Mouse (Mus musculus): ENCODE measurements around the gene Tbcb. TPM values are rescaled to one million over a fixed set of nuclear protein-coding genes. Genes with fewer than 3 reads are reported as not detected.

Tbcb gene
- polyA plus RNA-seq, 1 experiment from 2014 or later: 214 TPM

Other genes with a start within 250 kb of the Tbcb start
- gene Zfp568, start 248.3 kb downstream of the Tbcb start, polyA plus RNA-seq (2015; fragmentation: Nextera tagmentation; extraction: Ambion mirVana): 13.3 and 17.5 TPM in 2 replicates
- gene Zfp14, start 180.9 kb downstream of the Tbcb start, polyA plus RNA-seq (2015; fragmentation: Nextera tagmentation; extraction: Ambion mirVana): 5.5 and 7.1 TPM in 2 replicates
- 8.3 and 10.8 TPM in 2 replicates for gene Zfp82, start 159.4 kb downstream of the Tbcb start, polyA plus RNA-seq (2015; fragmentation: Nextera tagmentation; extraction: Ambion mirVana)
- gene Gm26920, start 141.9 kb downstream of the Tbcb start, polyA plus RNA-seq (2015; fragmentation: Nextera tagmentation; extraction: Ambion mirVana): 1.2 and 2.2 TPM in 2 replicates
- 14.5 and 18.7 TPM in 2 replicates for gene Zfp566, start 141.7 kb downstream of the Tbcb start, polyA plus RNA-seq (2015; fragmentation: Nextera tagmentation; extraction: Ambion mirVana)
- gene Zfp260, start 137.5 kb downstream of the Tbcb start, polyA plus RNA-seq (2015; fragmentation: Nextera tagmentation; extraction: Ambion mirVana): 149 and 151 TPM in 2 replicates
- gene Zfp382, start 110.3 kb downstream of the Tbcb start, polyA plus RNA-seq (2015; fragmentation: Nextera tagmentation; extraction: Ambion mirVana): 11.3 and 19.2 TPM in 2 replicates
- gene Zfp146, start 62.5 kb downstream of the Tbcb start, polyA plus RNA-seq (2015; fragmentation: Nextera tagmentation; extraction: Ambion mirVana): 23.7 and 24.2 TPM in 2 replicates
- gene Cox7a1, start 48.1 kb downstream of the Tbcb start, polyA plus RNA-seq (2015; fragmentation: Nextera tagmentation; extraction: Ambion mirVana): 3.7 and 4.7 TPM in 2 replicates
- 92.0 and 110 TPM in 2 replicates for gene Capns1, start 33.5 kb downstream of the Tbcb start, polyA plus RNA-seq (2015; fragmentation: Nextera tagmentation; extraction: Ambion mirVana)
- 180 and 201 TPM in 2 replicates for gene Polr2i, start 324 bp downstream of the Tbcb start, polyA plus RNA-seq (2015; fragmentation: Nextera tagmentation; extraction: Ambion mirVana)
- 0.30 TPM in 1 of 2 replicates, not detected in the other for gene Ovol3, start 3.5 kb upstream of the Tbcb start, polyA plus RNA-seq (2015; fragmentation: Nextera tagmentation; extraction: Ambion mirVana)
- gene Thap8, start 47.8 kb upstream of the Tbcb start, polyA plus RNA-seq (2015; fragmentation: Nextera tagmentation; extraction: Ambion mirVana): 0.15 and 0.59 TPM in 2 replicates
- gene Wdr62, start 48.1 kb upstream of the Tbcb start, polyA plus RNA-seq (2015; fragmentation: Nextera tagmentation; extraction: Ambion mirVana): 6.4 and 8.3 TPM in 2 replicates
- 60.7 and 61.0 TPM in 2 replicates for gene Clip3, start 59.5 kb upstream of the Tbcb start, polyA plus RNA-seq (2015; fragmentation: Nextera tagmentation; extraction: Ambion mirVana)
- 91.8 and 104 TPM in 2 replicates for gene Alkbh6, start 76.4 kb upstream of the Tbcb start, polyA plus RNA-seq (2015; fragmentation: Nextera tagmentation; extraction: Ambion mirVana)
- gene Syne4, start 82.5 kb upstream of the Tbcb start, polyA plus RNA-seq (2015; fragmentation: Nextera tagmentation; extraction: Ambion mirVana): 54.6 and 59.4 TPM in 2 replicates
- 5.1 TPM in 1 of 2 replicates, not detected in the other for gene E130208F15Rik, start 89.5 kb upstream of the Tbcb start, polyA plus RNA-seq (2015; fragmentation: Nextera tagmentation; extraction: Ambion mirVana)
- 19.2 and 22.5 TPM in 2 replicates for gene Sdhaf1, start 91.6 kb upstream of the Tbcb start, polyA plus RNA-seq (2015; fragmentation: Nextera tagmentation; extraction: Ambion mirVana)
- 5.8 and 7.5 TPM in 2 replicates for gene Lrfn3, start 130.5 kb upstream of the Tbcb start, polyA plus RNA-seq (2015; fragmentation: Nextera tagmentation; extraction: Ambion mirVana)
- gene Tyrobp, start 181.5 kb upstream of the Tbcb start, polyA plus RNA-seq (2015; fragmentation: Nextera tagmentation; extraction: Ambion mirVana): 38.9 and 40.9 TPM in 2 replicates
- 0.72 and 0.91 TPM in 2 replicates for gene Hcst, start 187.6 kb upstream of the Tbcb start, polyA plus RNA-seq (2015; fragmentation: Nextera tagmentation; extraction: Ambion mirVana)
- gene Nfkbid, start 189.5 kb upstream of the Tbcb start, polyA plus RNA-seq (2015; fragmentation: Nextera tagmentation; extraction: Ambion mirVana): 1.8 and 2.5 TPM in 2 replicates
- 53.4 and 54.1 TPM in 2 replicates for gene Aplp1, start 213.3 kb upstream of the Tbcb start, polyA plus RNA-seq (2015; fragmentation: Nextera tagmentation; extraction: Ambion mirVana)
- 0.17 and 0.52 TPM in 2 replicates for gene Kirrel2, start 225.4 kb upstream of the Tbcb start, polyA plus RNA-seq (2015; fragmentation: Nextera tagmentation; extraction: Ambion mirVana)
- 0.13 and 0.36 TPM in 2 replicates for gene Nphs1, start 226.0 kb upstream of the Tbcb start, polyA plus RNA-seq (2015; fragmentation: Nextera tagmentation; extraction: Ambion mirVana)

All from embryonic facial prominence, embryonic 13.5 days (tissue).